Mouse (Mus musculus) liver, embryonic 14.5 days (tissue): ENCODE measurements at regions not wholly inside any gene's neighbourhood (a gene's known extent, or its start where the extent isn't known, plus 50 kb on each side); places are given as distances from the start of the nearest gene placed in this dataset.

Experiments used
- CTCF ChIP-seq: IDR thresholded peaks from 2 replicates; pipeline ENCODE4 v1.5.1; 2016; ENCODE audit warnings: antibody characterized with exemption, low read depth, control low read depth
- EP300 ChIP-seq: IDR thresholded peaks from 2 replicates; pipeline ENCODE4 v1.6.1; 2016; ENCODE audit warnings: antibody characterized with exemption, low read depth

- TF ChIP-seq CTCF, result no peak
- TF ChIP-seq EP300, result no peak
Measured at GRCm38 (mm10) chr15:103102068-103102840, 64.6 kb downstream of the Smug1 start.
